Mouse (Mus musculus) left cerebral cortex, postnatal 36 days (tissue): ENCODE data around the gene Qrfp. TPM values are rescaled to one million over a fixed set of nuclear protein-coding genes. Genes with fewer than 3 reads are reported as not detected.

Experiments used
- DNase-seq, 2 experiments: peaks; one replicate each; pipeline ENCODE4 v3.0.0; 2021 to 2022; ENCODE audit warnings: low spot score in 2 of 2, mixed read lengths in 1 of 2
- intact Hi-C: fragments of 180-260 bp; cut with DNase I; formaldehyde crosslinking; loops from one replicate; pipeline ENCODE4 v1.15.1; 2025
- total RNA-seq, 2 experiments: library from RNA; stranded (reverse); gene quantifications; 2 replicates each; pipeline ENCODE4 v1.2.3; 2021

Qrfp gene
- not detected for total RNA-seq

- intact Hi-C loops = no loop called here
- DNase-seq = no peak
Measured at GRCm38 (mm10) chr2:31810444-31810843, at the start of gene Qrfp. Gene Qrfp, minus strand, starts transcription at chr2:31810580.

GRCm38 (mm10) chr2:31858500-31858899 is 48.1 kb upstream of the Qrfp start:
- intact Hi-C loops = no loop called here
- DNase-seq = no peak

- no peak for DNase-seq
- intact Hi-C loops = no loop called here
Measured at GRCm38 (mm10) chr2:31857180-31857579, 46.8 kb upstream of the Qrfp start.

- intact Hi-C loops = no loop called here
- no peak for DNase-seq
Measured at GRCm38 (mm10) chr2:31855991-31856390, 45.6 kb upstream of the Qrfp start.

- DNase-seq = no peak
- intact Hi-C loops = no loop called here
Measured at GRCm38 (mm10) chr2:31850141-31850540, 39.8 kb upstream of the Qrfp start.

GRCm38 (mm10) chr2:31847908-31848307 is 37.5 kb upstream of the Qrfp start:
- DNase-seq = no peak
- intact Hi-C loops = no loop called here

GRCm38 (mm10) chr2:31846692-31847660 is 36.6 kb upstream of the Qrfp start:
- DNase-seq = no peak
- intact Hi-C loops = no loop called here

GRCm38 (mm10) chr2:31845896-31846691 is 35.7 kb upstream of the Qrfp start, which contains the start of gene Fibcd1:
Gene Fibcd1, minus strand, starts transcription at chr2:31846005.
- DNase-seq = no peak
- intact Hi-C loops = no loop called here

GRCm38 (mm10) chr2:31845512-31845895 is 35.1 kb upstream of the Qrfp start:
- intact Hi-C loops = no loop called here
- no peak for DNase-seq

- intact Hi-C loops = no loop called here
- no peak for DNase-seq
Measured at GRCm38 (mm10) chr2:31844729-31845136, 34.4 kb upstream of the Qrfp start.

GRCm38 (mm10) chr2:31838868-31839267 is 28.5 kb upstream of the Qrfp start:
- intact Hi-C loops = no loop called here
- no peak for DNase-seq

- DNase-seq = no peak
- intact Hi-C loops = no loop called here
Measured at GRCm38 (mm10) chr2:31836985-31837384, 26.6 kb upstream of the Qrfp start.

- intact Hi-C loops = no loop called here
- DNase-seq = no peak
Measured at GRCm38 (mm10) chr2:31836091-31836490, 25.7 kb upstream of the Qrfp start.

- DNase-seq = no peak
- intact Hi-C loops = no loop called here
Measured at GRCm38 (mm10) chr2:31828311-31828825, 18.0 kb upstream of the Qrfp start.

GRCm38 (mm10) chr2:31827877-31828276 is 17.5 kb upstream of the Qrfp start:
- intact Hi-C loops = no loop called here
- DNase-seq = peak; percentile 42 to 44

- intact Hi-C loops = no loop called here
- DNase-seq = peak in 1 of 2 experiments; percentile 43
Measured at GRCm38 (mm10) chr2:31826094-31827085, 16.0 kb upstream of the Qrfp start.

- intact Hi-C loops = no loop called here
- no peak for DNase-seq
Measured at GRCm38 (mm10) chr2:31825469-31825911, 15.1 kb upstream of the Qrfp start.

- intact Hi-C loops = no loop called here
- no peak for DNase-seq
Measured at GRCm38 (mm10) chr2:31823933-31824730, 13.8 kb upstream of the Qrfp start.
